Mouse (Mus musculus) skeletal muscle tissue, adult 2 months (tissue): ENCODE data around the gene Klhl6.

Source experiments
- DNase-seq: peaks from one replicate; pipeline ENCODE4 v3.0.0-alpha.2; 2012; ENCODE audit warnings: low read depth, low spot score

Gene Klhl6

GRCm38 (mm10) chr16:19969506-19969905, 13.3 kb downstream of the Klhl6 start:
- no peak for DNase-seq

GRCm38 (mm10) chr16:19968666-19969065, 14.2 kb downstream of the Klhl6 start:
- DNase-seq, result no peak

GRCm38 (mm10) chr16:19967897-19968392, 14.9 kb downstream of the Klhl6 start:
- DNase-seq, result no peak

- no peak for DNase-seq
Observed at GRCm38 (mm10) chr16:19966976-19967375, 15.9 kb downstream of the Klhl6 start.

- no peak for DNase-seq
Observed at GRCm38 (mm10) chr16:19966437-19966836, 16.4 kb downstream of the Klhl6 start.

- DNase-seq, result peak; percentile 43
Observed at GRCm38 (mm10) chr16:19962951-19963350, 19.9 kb downstream of the Klhl6 start.

- no peak for DNase-seq
Observed at GRCm38 (mm10) chr16:19961070-19961469, 21.8 kb downstream of the Klhl6 start.

GRCm38 (mm10) chr16:19960407-19961058, 22.3 kb downstream of the Klhl6 start:
- no peak for DNase-seq

GRCm38 (mm10) chr16:19957051-19957450, 25.8 kb downstream of the Klhl6 start:
- DNase-seq, result no peak

GRCm38 (mm10) chr16:19947336-19947735, 35.5 kb downstream of the Klhl6 start:
- DNase-seq, result peak; percentile 33

- DNase-seq, result peak; percentile 46
Observed at GRCm38 (mm10) chr16:19946578-19947298, 36.1 kb downstream of the Klhl6 start.

GRCm38 (mm10) chr16:19920823-19921222, 62.0 kb downstream of the Klhl6 start:
- no peak for DNase-seq

- no peak for DNase-seq
Observed at GRCm38 (mm10) chr16:19918286-19918685, 64.6 kb downstream of the Klhl6 start.

GRCm38 (mm10) chr16:19912582-19912981, 70.3 kb downstream of the Klhl6 start:
- DNase-seq, result no peak

- DNase-seq, result no peak
Observed at GRCm38 (mm10) chr16:19908291-19908690, 74.5 kb downstream of the Klhl6 start.

GRCm38 (mm10) chr16:19907103-19907502, 75.7 kb downstream of the Klhl6 start:
- DNase-seq, result no peak

GRCm38 (mm10) chr16:19904734-19905479, 77.9 kb downstream of the Klhl6 start:
- no peak for DNase-seq

GRCm38 (mm10) chr16:19903792-19904191, 79.0 kb downstream of the Klhl6 start:
- DNase-seq, result no peak
